Mouse (Mus musculus) heart, embryonic 13.5 days (tissue): ENCODE data around the gene Mrpl32. TPM values are rescaled to one million over a fixed set of nuclear protein-coding genes. Genes with fewer than 3 reads are reported as not detected.
A peak's percentile ranks its signal among the peaks of the same experiment; 100 is the strongest.

Experiments
- ATAC-seq: fragments of 200-750 bp; cut with Nextera tagmentation; 2 replicates; pipeline ENCODE4 v1.8.0; 2017; ENCODE audit warnings: moderate TSS enrichment; ENCODE audit not compliant: insufficient number of reproducible peaks, low FRiP score, low TSS enrichment; ENCODE audit errors: extremely low read depth
- H3K27ac ChIP-seq: fragments of 300-500 bp; sonication (generic); replicated peaks from 2 replicates; pipeline ENCODE4 v1.5.1; 2015; ENCODE audit warnings: moderate library complexity, mild to moderate bottlenecking, inconsistent platforms
- H3K27me3 ChIP-seq: fragments of 300-500 bp; sonication (generic); replicated peaks from 2 replicates; pipeline ENCODE4 v1.6.1; 2015; ENCODE audit warnings: mild to moderate bottlenecking, inconsistent platforms
- H3K36me3 ChIP-seq: fragments of 300-500 bp; sonication (generic); 2 replicates; pipeline ENCODE4 v1.6.1; 2015; ENCODE audit warnings: mild to moderate bottlenecking, inconsistent platforms
- H3K4me1 ChIP-seq: fragments of 300-500 bp; sonication (generic); 2 replicates; pipeline ENCODE4 v1.6.1; 2015; ENCODE audit warnings: inconsistent platforms
- H3K4me2 ChIP-seq: fragments of 300-500 bp; sonication (generic); 2 replicates; pipeline ENCODE4 v1.6.1; 2015; ENCODE audit warnings: inconsistent platforms, mild to moderate bottlenecking, moderate library complexity
- H3K4me3 ChIP-seq: fragments of 300-500 bp; sonication (generic); 2 replicates; pipeline ENCODE4 v1.5.1; 2015; ENCODE audit warnings: moderate library complexity, mild to moderate bottlenecking, inconsistent platforms
- H3K9ac ChIP-seq: fragments of 300-500 bp; sonication (generic); 2 replicates; pipeline ENCODE4 v1.6.1; 2015; ENCODE audit warnings: inconsistent platforms, mild to moderate bottlenecking, moderate library complexity
- H3K9me3 ChIP-seq: fragments of 300-500 bp; sonication (generic); 2 replicates; pipeline ENCODE4 v1.6.1; 2016; ENCODE audit warnings: inconsistent platforms
- WGBS: fragments of 180-500 bp; shearing (Covaris S2); methylation state at CpG from one replicate; pipeline ENCODE4 v1.1.7; 2015; ENCODE audit warnings: mixed read lengths; 5-methylcytosine and 5-hydroxymethylcytosine counted together
- polyA plus RNA-seq: library from polyadenylated mRNA; unstranded; fragments of >200 nt; fragmentation: Nextera tagmentation; extraction: Ambion mirVana; gene quantifications from 2 replicates; pipeline ENCODE4 v1.2.1, GENCODE M21; 2015

Mrpl32 gene
- polyA plus RNA-seq, result 101 and 119 TPM in 2 replicates

DNA sequence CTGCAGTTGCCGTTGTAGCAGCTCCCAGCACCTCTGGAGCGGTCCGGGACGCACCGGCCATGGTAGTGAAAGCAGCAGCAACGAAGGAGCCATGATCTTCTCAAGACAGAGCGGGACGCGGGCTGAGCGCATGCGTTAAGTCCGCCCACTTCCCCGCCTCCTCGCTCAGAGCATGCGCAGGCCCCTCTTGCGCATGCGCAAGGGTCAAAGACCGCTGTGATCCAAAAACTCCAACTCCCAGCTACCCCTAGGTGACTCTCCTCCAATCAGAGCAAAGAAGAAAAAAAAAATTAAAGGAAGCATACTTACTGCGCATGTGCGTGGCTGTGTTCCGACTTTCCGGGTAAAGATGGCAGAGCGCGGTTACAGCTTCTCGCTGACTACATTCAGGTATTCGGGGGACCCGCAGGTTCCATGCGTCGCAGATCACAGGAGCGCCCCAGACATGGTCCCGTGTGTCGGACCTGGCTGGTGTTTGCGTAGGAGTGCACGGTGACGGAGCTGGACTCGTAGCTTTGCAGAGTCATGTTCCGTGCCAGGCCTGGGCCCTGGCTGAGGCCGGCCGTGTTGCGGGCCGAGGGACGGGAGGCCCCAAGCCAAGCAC, at the start of gene Mrpl32, which contains the start of gene Psma2:
Mrpl32 (minus strand) TSS at position 240 of the 604 bp plus-strand sequence.
Psma2 (plus strand) TSS at position 315 of the 604 bp plus-strand sequence.
- under 1% methylated on average over 42 of the region's 42 CpGs for WGBS
- peak within 1 kb of the TSS; percentile 81 for H3K4me2 ChIP-seq
- peak; percentile 97 for ATAC-seq

DNA sequence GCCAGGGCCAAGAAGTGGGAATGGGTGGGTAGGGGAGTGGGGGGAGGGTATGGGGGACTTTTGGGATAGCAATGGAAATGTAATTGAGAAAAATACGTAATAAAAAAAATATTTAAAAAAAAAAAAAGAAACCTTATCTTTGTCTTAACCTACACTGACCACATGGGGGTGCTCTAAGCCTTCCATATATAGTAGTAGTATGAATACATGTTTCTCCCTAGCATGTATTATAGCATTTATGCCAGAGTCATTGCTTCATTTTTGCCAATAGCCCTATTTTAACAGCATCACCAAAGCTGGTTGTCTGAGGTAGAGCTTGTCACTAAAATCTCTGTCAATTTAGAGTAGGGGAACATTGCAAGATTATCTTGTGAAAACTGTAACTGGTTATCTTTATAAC, 36.3 kb upstream of the Mrpl32 start:
- Histone ChIP-seq H3K27ac (no peak overlapping the region), H3K9me3 (0 out of 2 replicates have a peak, but pooled peaks cover 6% of the 10 kb centered on the region), H3K9ac (no peak overlapping the region), H3K4me1 (no peaks in the 10 kb centered on the region), H3K4me2 (no peak overlapping the region), H3K36me3 (no peaks in the 10 kb centered on the region), H3K4me3 (no peak overlapping the region), H3K27me3 (no peaks in the 10 kb centered on the region)
- 33% methylated on average over 1 of the region's 1 CpGs for WGBS
- ATAC-seq, result no peak

More for the DNA sequence above, at the start of gene Mrpl32, which contains the start of gene Psma2:
- Histone ChIP-seq H3K4me3 (peak within 1 kb of the TSS; percentile 85), H3K27me3 (no peaks in the 10 kb centered on the region), H3K36me3 (peaks cover 41% of the 10 kb centered on the region), H3K9me3 (no peaks in the 10 kb centered on the region), H3K9ac (peak within 1 kb of the TSS; percentile 97), H3K4me1 (peaks cover 19% of the 10 kb centered on the region), H3K27ac (peak within 1 kb of the TSS; percentile 70)

DNA sequence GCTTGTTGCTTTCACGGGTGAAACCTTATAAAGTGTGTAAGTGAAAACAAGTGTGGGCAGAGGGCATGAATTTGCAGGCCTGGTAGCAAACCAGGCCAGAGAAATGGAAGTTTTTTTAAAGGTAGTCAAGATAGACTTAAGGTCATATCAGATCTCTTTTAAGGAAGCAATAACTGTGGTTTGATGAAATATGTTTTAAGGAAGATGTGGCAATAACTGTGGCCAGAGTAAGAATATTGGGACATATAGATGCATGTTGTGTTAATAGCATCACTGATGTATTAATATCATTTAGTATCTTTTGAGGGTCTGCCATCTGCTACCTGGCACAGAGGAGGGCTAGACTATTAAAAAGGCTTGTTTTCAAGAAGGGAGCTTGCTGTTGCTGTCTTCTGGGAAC, 27.0 kb upstream of the Mrpl32 start:
- Histone ChIP-seq H3K27me3 (no peaks in the 10 kb centered on the region), H3K4me1 (no peaks in the 10 kb centered on the region)

DNA sequence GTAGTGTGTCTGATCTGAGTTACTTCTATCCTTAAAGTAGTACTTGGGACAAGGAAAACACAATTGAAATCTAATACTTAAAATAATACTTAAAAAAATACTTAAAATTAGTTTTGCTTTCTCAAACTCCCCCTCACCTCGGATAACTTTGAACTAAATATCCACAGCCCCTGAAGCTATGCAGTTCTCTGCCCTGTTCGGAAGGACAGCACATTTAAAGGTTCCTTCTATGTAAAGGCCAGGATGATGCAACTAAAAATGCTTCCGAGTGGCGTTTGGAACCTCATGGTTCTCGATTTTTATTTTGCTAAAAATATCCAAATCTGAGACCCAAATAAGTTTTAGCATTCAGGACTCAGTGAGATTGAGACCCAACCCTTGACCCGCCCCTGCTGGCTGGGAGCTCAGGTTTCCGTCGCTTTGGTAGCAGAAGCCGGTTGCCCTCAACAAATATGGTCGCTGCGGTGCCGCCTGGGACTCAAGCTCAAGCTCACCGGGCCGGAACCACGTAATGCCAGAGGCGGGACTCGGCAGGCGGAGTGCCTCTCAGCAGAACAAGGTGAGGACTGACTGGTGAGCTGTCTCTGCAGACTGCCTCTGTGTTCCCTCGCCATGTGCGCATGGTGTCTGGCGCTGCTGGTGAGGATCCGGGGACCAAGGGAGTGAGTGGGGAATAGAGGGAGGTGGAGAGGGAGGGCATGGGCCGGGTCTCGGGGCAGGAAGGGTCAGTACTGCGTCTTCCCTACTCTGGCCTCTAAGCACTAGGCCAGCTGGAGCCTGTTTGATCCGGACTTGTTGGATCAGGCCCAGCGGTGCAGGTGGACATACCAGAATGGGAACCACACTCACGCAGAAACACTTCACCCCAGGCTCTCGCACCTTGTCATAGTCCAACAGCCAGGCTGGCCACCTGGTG, 17.0 kb upstream of the Mrpl32 start, which contains the start of gene AW209491:
AW209491 (plus strand) TSS at position 429 of the 916 bp plus-strand sequence.
- H3K27ac ChIP-seq, result peak within 1 kb of the TSS; percentile 78
- WGBS, result 1% methylated on average over 29 of the region's 29 CpGs
- peak; percentile 88 for ATAC-seq
- peak within 1 kb of the TSS; percentile 81 for H3K4me2 ChIP-seq
- H3K9ac ChIP-seq, result peak within 1 kb of the TSS; percentile 89
- H3K27me3 ChIP-seq, result no peaks in the 10 kb centered on the region
- H3K36me3 ChIP-seq, result peaks cover 34% of the 10 kb centered on the region
- H3K9me3 ChIP-seq, result no peaks in the 10 kb centered on the region
- H3K4me1 ChIP-seq, result peaks cover 12% of the 10 kb centered on the region
- peak within 1 kb of the TSS; percentile 73 for H3K4me3 ChIP-seq

More for the DNA sequence above, 27.0 kb upstream of the Mrpl32 start:
- no peak overlapping the region for H3K4me3 ChIP-seq
- no peak overlapping the region for H3K4me2 ChIP-seq
- no peak overlapping the region for H3K9ac ChIP-seq
- H3K36me3 ChIP-seq, result peaks cover 41% of the 10 kb centered on the region
- no peak for ATAC-seq
- H3K9me3 ChIP-seq, result no peaks in the 10 kb centered on the region
- 65% methylated on average over 1 of the region's 1 CpGs for WGBS
- H3K27ac ChIP-seq, result no peak overlapping the region

DNA sequence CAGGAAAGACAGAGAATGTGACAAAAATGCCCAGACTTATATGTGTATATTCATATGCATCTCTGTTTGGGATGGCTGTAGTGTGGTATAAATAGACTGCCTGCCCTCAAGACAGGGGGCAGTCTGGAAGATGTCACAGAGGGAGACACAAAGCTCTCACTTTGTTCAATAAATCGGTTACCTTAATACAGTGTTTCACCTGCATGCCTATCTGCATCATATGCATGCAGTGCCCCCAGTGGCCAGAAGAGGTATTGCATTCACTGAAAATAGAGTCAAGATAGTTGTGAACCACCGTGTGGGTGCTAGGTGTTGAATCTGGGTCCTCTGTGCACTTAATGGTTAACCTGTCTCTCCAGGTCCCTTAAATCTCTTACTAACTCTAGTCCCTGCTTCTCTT, 5.8 kb upstream of the Mrpl32 start:
- Histone ChIP-seq H3K9ac (no peak overlapping the region), H3K4me3 (no peak overlapping the region), H3K9me3 (no peaks in the 10 kb centered on the region), H3K36me3 (peaks cover 65% of the 10 kb centered on the region), H3K4me2 (no peak overlapping the region), H3K27ac (no peak overlapping the region), H3K27me3 (no peaks in the 10 kb centered on the region), H3K4me1 (peaks cover 10% of the 10 kb centered on the region)
- 38% methylated on average over 2 of the region's 2 CpGs for WGBS
- ATAC-seq, result no peak

DNA sequence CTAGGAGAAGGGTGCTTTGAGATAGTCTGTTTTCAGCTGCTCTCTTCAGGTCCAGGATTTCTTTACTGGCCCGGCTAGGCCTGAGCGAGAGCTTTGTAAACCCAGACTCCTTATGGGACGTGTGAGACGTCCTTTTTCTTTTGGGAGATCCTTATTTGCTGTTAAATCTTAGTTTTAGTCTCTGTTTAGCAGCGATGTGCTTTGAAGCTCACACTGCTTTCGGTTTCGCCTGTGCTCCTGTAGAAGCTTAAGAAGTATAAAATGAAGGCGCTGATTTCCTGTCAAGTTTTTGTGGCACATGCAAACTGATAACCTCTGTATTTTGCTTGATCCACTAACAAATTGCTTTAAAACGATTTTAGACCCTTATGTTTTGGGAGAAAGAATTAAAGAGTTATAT, 588 bp upstream of the Mrpl32 start:
- WGBS, result 1% methylated on average over 9 of the region's 9 CpGs
- H3K9me3 ChIP-seq, result no peaks in the 10 kb centered on the region
- peak overlapping the region; percentile 70 for H3K27ac ChIP-seq
- H3K9ac ChIP-seq, result peak overlapping the region; percentile 97
- H3K4me2 ChIP-seq, result peak overlapping the region; percentile 79
- H3K4me3 ChIP-seq, result peak overlapping the region; percentile 85
- H3K36me3 ChIP-seq, result peaks cover 43% of the 10 kb centered on the region
- ATAC-seq, result no peak
- peaks cover 19% of the 10 kb centered on the region for H3K4me1 ChIP-seq
- H3K27me3 ChIP-seq, result no peaks in the 10 kb centered on the region

DNA sequence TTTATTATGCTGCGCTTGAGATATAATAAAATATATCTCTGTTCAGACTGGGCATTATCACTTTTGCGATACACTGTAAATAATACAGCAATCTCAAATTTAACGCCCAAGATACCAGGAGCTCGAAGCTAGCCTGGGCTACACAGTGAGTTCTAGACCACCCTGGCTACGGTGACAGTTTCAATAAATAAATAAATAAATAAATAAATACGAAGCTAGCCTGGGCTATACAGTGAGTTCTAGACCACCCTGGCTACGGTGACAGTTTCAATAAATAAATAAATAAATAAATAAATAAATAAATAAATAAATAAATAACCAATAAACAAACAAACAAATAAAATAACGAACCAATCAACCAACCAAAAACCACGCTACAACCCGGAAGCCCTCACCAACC, 502 bp downstream of the Mrpl32 start:
- Histone ChIP-seq H3K4me2 (peak overlapping the region; percentile 81), H3K9ac (peak overlapping the region; percentile 92), H3K27me3 (no peaks in the 10 kb centered on the region), H3K27ac (peak overlapping the region; percentile 53; the same call in 1 of the 2 replicates), H3K4me1 (peaks cover 19% of the 10 kb centered on the region), H3K9me3 (no peaks in the 10 kb centered on the region), H3K4me3 (peak overlapping the region; percentile 85), H3K36me3 (peaks cover 35% of the 10 kb centered on the region)
- 5% methylated on average over 10 of the region's 10 CpGs for whole genome bisulfite sequencing
- ATAC-seq, result no peak

DNA sequence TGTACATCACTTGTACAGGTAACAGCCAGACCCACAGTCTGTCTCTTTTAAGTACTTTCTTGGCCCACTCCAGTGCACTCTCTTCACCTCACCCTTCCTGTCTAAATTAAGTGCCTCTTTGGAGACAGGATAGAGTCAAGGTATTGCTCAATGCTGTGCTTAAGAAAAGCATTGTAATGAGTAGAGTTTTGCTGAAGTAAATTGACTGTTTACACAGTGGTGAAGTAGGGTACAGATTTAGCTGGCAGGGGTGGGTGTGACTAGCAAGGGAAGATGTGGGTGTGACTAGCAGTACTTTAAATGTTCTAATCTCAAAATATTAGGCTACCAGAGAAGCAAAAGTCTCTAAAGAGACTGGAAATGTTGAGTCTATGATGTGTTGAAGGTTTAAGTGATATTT, 5.3 kb downstream of the Mrpl32 start:
- Histone ChIP-seq H3K4me1 (peaks cover 9% of the 10 kb centered on the region), H3K9ac (no peak overlapping the region), H3K4me3 (no peak overlapping the region), H3K9me3 (no peaks in the 10 kb centered on the region), H3K36me3 (peaks cover 21% of the 10 kb centered on the region), H3K27ac (no peak overlapping the region), H3K4me2 (no peak overlapping the region), H3K27me3 (no peaks in the 10 kb centered on the region)
- no peak for ATAC-seq

DNA sequence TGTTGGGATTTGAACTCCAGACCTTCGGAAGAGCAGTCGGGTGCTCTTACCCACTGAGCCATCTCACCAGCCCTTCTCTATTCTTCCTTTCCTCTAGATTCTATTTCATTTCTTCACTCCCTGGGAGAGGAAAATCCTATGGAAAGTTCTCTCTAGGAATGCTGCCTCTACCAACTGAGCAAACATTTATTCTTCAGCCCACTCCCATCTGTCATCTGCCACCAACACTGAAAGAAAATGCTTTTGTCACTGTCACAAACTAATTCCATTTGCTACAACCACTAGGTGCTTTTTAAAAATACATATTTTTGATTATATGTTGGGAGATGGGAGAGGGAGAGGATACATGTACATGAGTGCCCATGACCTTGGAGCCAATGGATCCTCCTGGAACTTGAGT, 10.2 kb downstream of the Mrpl32 start:
- no peaks in the 10 kb centered on the region for H3K27me3 ChIP-seq
- no peaks in the 10 kb centered on the region for H3K4me1 ChIP-seq
- no peaks in the 10 kb centered on the region for H3K36me3 ChIP-seq
- no peak for ATAC-seq
- H3K4me3 ChIP-seq, result no peak overlapping the region
- H3K9me3 ChIP-seq, result no peaks in the 10 kb centered on the region
- whole genome bisulfite sequencing, result 90% methylated on average over 2 of the region's 2 CpGs
- H3K4me2 ChIP-seq, result no peak overlapping the region
- no peak overlapping the region for H3K27ac ChIP-seq
- H3K9ac ChIP-seq, result no peak overlapping the region

DNA sequence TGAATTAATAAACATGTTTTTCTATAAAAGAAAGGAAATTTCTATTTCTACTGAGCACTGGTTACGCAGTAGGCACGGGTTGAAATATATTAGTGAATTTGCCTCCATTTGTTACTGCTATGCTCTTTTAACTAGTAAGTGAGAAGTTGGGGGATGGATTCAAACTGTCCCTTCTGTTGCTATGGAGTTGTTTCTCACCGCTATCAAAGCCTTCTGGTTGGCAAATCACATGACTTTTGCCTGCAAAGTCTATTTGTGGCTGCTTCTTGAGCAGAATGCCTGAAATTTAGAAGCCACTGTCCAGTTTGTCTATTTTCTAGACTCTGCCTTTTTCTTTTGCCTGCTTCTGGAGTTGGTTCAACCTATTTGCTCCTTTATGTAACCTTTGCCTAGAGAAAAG, 32.6 kb downstream of the Mrpl32 start:
- Histone ChIP-seq H3K4me2 (no peak overlapping the region), H3K27me3 (no peaks in the 10 kb centered on the region), H3K9me3 (peaks cover 3% of the 10 kb centered on the region; the same call in 1 of the 2 replicates), H3K27ac (no peak overlapping the region), H3K36me3 (no peaks in the 10 kb centered on the region), H3K9ac (no peak overlapping the region), H3K4me3 (no peak overlapping the region), H3K4me1 (no peaks in the 10 kb centered on the region)
- 59% methylated on average over 3 of the region's 3 CpGs for WGBS
- no peak for ATAC-seq

DNA sequence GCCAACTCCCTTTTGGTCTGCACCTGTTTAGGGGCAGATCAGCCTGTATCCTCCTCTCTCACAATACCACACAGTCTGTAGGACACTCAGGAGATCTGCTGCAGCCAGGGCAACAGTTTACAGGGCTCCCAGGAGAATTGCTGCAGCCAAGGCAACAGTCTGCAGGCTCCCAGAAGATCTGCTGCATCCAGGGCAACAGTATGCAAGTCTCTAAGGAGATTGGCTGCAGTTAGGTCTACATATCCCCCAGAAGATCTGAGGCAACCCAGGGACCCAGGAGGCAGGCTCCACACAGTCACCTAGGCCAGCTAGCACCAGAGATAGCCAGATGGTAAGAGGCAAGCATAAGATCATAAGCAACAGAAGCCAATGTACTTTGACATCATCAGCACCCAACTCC, 38.8 kb downstream of the Mrpl32 start:
- Histone ChIP-seq H3K27ac (no peak overlapping the region), H3K36me3 (no peaks in the 10 kb centered on the region), H3K4me3 (no peak overlapping the region), H3K9me3 (peaks cover 3% of the 10 kb centered on the region; the same call in 1 of the 2 replicates), H3K4me1 (no peaks in the 10 kb centered on the region), H3K4me2 (no peak overlapping the region), H3K9ac (no peak overlapping the region), H3K27me3 (no peaks in the 10 kb centered on the region)
- no peak for ATAC-seq
